In the genomic region with DNA sequence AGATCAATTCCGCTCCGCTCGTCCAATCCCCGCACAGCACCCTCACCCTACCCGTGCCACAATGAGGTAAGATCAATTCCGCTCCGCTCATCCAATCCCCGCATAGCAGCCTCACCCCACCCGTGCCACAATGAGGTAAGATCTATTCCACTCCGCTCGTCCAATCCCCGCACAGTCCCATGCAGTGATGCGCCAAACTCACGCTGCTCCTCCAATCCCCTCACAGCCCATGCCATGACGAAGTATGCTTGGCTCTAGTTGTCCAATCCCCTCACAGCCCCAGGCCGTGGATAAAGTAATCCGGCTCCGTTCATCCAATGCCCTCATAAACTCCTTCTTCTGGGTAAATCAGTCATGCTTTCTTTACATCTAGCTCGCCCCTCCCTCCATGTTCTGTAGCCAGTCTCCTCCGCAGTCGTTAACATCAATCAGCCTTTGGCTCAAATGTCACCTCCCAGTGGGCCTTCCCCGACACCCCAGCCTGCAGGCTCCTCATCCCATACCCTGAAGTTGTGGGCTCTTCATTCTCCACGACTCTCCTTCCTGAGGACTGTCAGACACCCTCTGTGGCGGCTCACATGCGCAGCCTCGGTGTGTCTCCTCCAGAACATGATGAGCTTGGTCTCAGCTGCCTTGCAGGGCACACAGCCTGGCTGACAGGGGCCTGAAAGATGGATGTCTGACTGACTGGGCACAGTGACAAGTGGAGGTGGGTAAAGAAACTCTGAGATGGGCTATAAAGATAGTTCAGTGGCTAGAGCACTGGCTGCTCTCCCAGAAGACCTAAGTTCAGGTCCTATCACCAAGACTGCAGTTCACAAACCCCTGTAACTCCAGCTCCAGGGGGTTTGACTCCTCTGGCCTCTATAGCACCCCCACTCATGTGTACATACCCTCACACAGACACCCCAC, we compare ENCODE assay signal across 10 mouse cellular contexts. TPM values are rescaled to one million over a fixed set of nuclear protein-coding genes. Genes with fewer than 3 reads are reported as not detected.
DNase-seq lines count a peak whose midpoint lies in the region; ATAC-seq and TF ChIP-seq lines count a peak whose summit lies in the region.
"Had no signal": no experiment of that assay in that cellular context is flagged by ENCODE, and none has a peak within 500 bp of the region (broad histone marks: within the 10 kb centered on the region; RNA-seq: fewer than 3 reads in every experiment).

No protein-coding gene starts in this region.

- peaks cover 4% of the 10 kb centered on the region; the same call in 1 of the 2 replicates for H3K9me3 ChIP-seq in forebrain, embryonic 10.5 days
- H3K9me3 ChIP-seq in forebrain, embryonic 14.5 days (replicated peaks; ENCODE audit: control insufficient read depth, low read length): no peaks in the 10 kb centered on the region
- no peaks in the 10 kb centered on the region for H3K9me3 ChIP-seq in ES-Bruce4 (replicated peaks; ENCODE audit: control insufficient read depth, insufficient read depth, low read length, poor library complexity, severe bottlenecking)
- no peaks in the 10 kb centered on the region for H3K9me3 ChIP-seq in forebrain, postnatal 0 days (ENCODE audit: low read length)
- no peaks in the 10 kb centered on the region for H3K9me3 ChIP-seq in midbrain, embryonic 14.5 days (ENCODE audit: control insufficient read depth, low read length)
- H3K9me3 ChIP-seq in intestine, embryonic 15.5 days: no peaks in the 10 kb centered on the region

- ATAC-seq in forebrain, embryonic 14.5 days: no peak
- peak; percentile 14; the same call in 1 of the 2 replicates for ATAC-seq in forebrain, postnatal 0 days
- ATAC-seq in midbrain, embryonic 14.5 days (ENCODE audit: low FRiP score, low TSS enrichment): peak; percentile 46; the same call in 1 of the 2 replicates
- no peak for ATAC-seq in intestine, embryonic 15.5 days

- H3K36me3 ChIP-seq in forebrain, embryonic 10.5 days (replicated peaks): peaks cover 53% of the 10 kb centered on the region
- 0 out of 2 replicates have a peak, but pooled peaks cover 3% of the 10 kb centered on the region for H3K36me3 ChIP-seq in forebrain, embryonic 14.5 days (ENCODE audit: control insufficient read depth, insufficient read depth, low read length)
- no peaks in the 10 kb centered on the region for H3K36me3 ChIP-seq in ES-Bruce4 (ENCODE audit: control insufficient read depth, insufficient read depth, low read length, poor library complexity, severe bottlenecking)
- H3K36me3 ChIP-seq in forebrain, postnatal 0 days (ENCODE audit: insufficient read depth): no peaks in the 10 kb centered on the region; the same call in 1 of the 2 replicates
- peaks cover 2% of the 10 kb centered on the region; the same call in 1 of the 2 replicates for H3K36me3 ChIP-seq in midbrain, embryonic 14.5 days (ENCODE audit: control insufficient read depth, insufficient read depth, low read length)
- H3K36me3 ChIP-seq in intestine, embryonic 15.5 days: no peaks in the 10 kb centered on the region; the same call in 1 of the 2 replicates

- H3K4me2 ChIP-seq in forebrain, embryonic 14.5 days (ENCODE audit: low read length): no peak overlapping the region
- H3K4me2 ChIP-seq in forebrain, postnatal 0 days (ENCODE audit: low read depth): no peak overlapping the region
- no peak overlapping the region for H3K4me2 ChIP-seq in midbrain, embryonic 14.5 days (ENCODE audit: low read length)
- no peak overlapping the region for H3K4me2 ChIP-seq in intestine, embryonic 15.5 days (replicated peaks)

- H3K9ac ChIP-seq in forebrain, embryonic 14.5 days (ENCODE audit: low read length): no peak overlapping the region
- H3K9ac ChIP-seq in ES-Bruce4 (ENCODE audit: low read depth, poor library complexity, severe bottlenecking): peak overlapping the region; percentile 36
- no peak overlapping the region for H3K9ac ChIP-seq in forebrain, postnatal 0 days
- H3K9ac ChIP-seq in midbrain, embryonic 14.5 days (replicated peaks; ENCODE audit: low read length): no peak overlapping the region
- no peak overlapping the region for H3K9ac ChIP-seq in intestine, embryonic 15.5 days

- H3K4me3 ChIP-seq in forebrain, embryonic 10.5 days: no peak overlapping the region
- H3K4me3 ChIP-seq in forebrain, embryonic 14.5 days (ENCODE audit: low read depth, low read length): no peak overlapping the region
- peak overlapping the region; percentile 82 for H3K4me3 ChIP-seq in ES-Bruce4 (ENCODE audit: low read depth, low read length)
- H3K4me3 ChIP-seq in forebrain, postnatal 0 days (ENCODE audit: low read depth, low read length): no peak overlapping the region
- no peak overlapping the region for H3K4me3 ChIP-seq in midbrain, embryonic 14.5 days (replicated peaks; ENCODE audit: low read depth, low read length)
- H3K4me3 ChIP-seq in intestine, embryonic 15.5 days (replicated peaks): no peak overlapping the region

- peak overlapping the region; percentile 70 for H3K27ac ChIP-seq in forebrain, embryonic 10.5 days
- H3K27ac ChIP-seq in forebrain, embryonic 14.5 days (ENCODE audit: low read depth, low read length): no peak overlapping the region
- H3K27ac ChIP-seq in ES-Bruce4 (ENCODE audit: insufficient read depth, low read length): peak overlapping the region; percentile 80
- no peak overlapping the region for H3K27ac ChIP-seq in forebrain, postnatal 0 days (ENCODE audit: low read depth, low read length)
- 0 out of 2 replicates have a peak overlapping the region, but pooled peaks have one; percentile 37 for H3K27ac ChIP-seq in midbrain, embryonic 14.5 days (replicated peaks; ENCODE audit: low read depth, low read length)
- no peak overlapping the region for H3K27ac ChIP-seq in intestine, embryonic 15.5 days

- TF ChIP-seq EP300 in ES-Bruce4 (IDR thresholded peaks at IDR 0.05; ENCODE audit: insufficient read depth, low read depth, low read length): no peak

- DNase-seq in forebrain, embryonic 10.5 days (ENCODE audit: extremely low spot score, low spot score): no peak
- no peak for DNase-seq in forebrain, embryonic 14.5 days (ENCODE audit: low spot score)
- no peak for DNase-seq in forebrain, postnatal 0 days
- DNase-seq in midbrain, embryonic 14.5 days: peak; percentile 38
- no peak for DNase-seq in urinary bladder, adult 2 months (ENCODE audit: low spot score)
- no peak for DNase-seq in kidney, adult 8-10 months
- DNase-seq: gastrocnemius, postnatal 25 days; kidney, postnatal 14 days had no signal

- H3K4me1 ChIP-seq in forebrain, embryonic 10.5 days: peaks cover 86% of the 10 kb centered on the region
- H3K4me1 ChIP-seq in forebrain, embryonic 14.5 days (ENCODE audit: control insufficient read depth, insufficient read depth, low read length): peaks cover 33% of the 10 kb centered on the region
- H3K4me1 ChIP-seq in ES-Bruce4 (ENCODE audit: control insufficient read depth, insufficient read depth, low read length): peaks cover 2% of the 10 kb centered on the region
- H3K4me1 ChIP-seq in forebrain, postnatal 0 days (ENCODE audit: insufficient read depth): peaks cover 29% of the 10 kb centered on the region
- H3K4me1 ChIP-seq in midbrain, embryonic 14.5 days (ENCODE audit: control insufficient read depth, insufficient read depth, low read length): peaks cover 44% of the 10 kb centered on the region
- peaks cover 52% of the 10 kb centered on the region for H3K4me1 ChIP-seq in intestine, embryonic 15.5 days (replicated peaks)

- WGBS in forebrain, embryonic 10.5 days: 90% methylated on average over 26 of the region's 26 CpGs
- WGBS in forebrain, embryonic 14.5 days: 81% methylated on average over 26 of the region's 26 CpGs
- 83% methylated on average over 26 of the region's 26 CpGs for WGBS in forebrain, postnatal 0 days
- 73% methylated on average over 26 of the region's 26 CpGs for WGBS in midbrain, embryonic 14.5 days
- WGBS in intestine, embryonic 15.5 days: 78% methylated on average over 26 of the region's 26 CpGs

- H3K27me3 ChIP-seq in forebrain, embryonic 10.5 days (ENCODE audit: poor library complexity, severe bottlenecking): no peaks in the 10 kb centered on the region
- no peaks in the 10 kb centered on the region for H3K27me3 ChIP-seq in forebrain, embryonic 14.5 days (replicated peaks; ENCODE audit: control insufficient read depth, insufficient read depth, low read length)
- H3K27me3 ChIP-seq in ES-Bruce4 (ENCODE audit: control insufficient read depth, insufficient read depth, low read length, poor library complexity, severe bottlenecking): no peaks in the 10 kb centered on the region
- no peaks in the 10 kb centered on the region for H3K27me3 ChIP-seq in forebrain, postnatal 0 days (ENCODE audit: insufficient read depth, low read length)
- no peaks in the 10 kb centered on the region for H3K27me3 ChIP-seq in midbrain, embryonic 14.5 days (ENCODE audit: control insufficient read depth, insufficient read depth, low read length)
- no peaks in the 10 kb centered on the region for H3K27me3 ChIP-seq in intestine, embryonic 15.5 days (replicated peaks)

- TF ChIP-seq CTCF in ES-Bruce4 (IDR thresholded peaks at IDR 0.05; ENCODE audit: low read depth, low read length): no peak
- TF ChIP-seq CTCF in forebrain, postnatal 0 days (IDR thresholded peaks at IDR 0.05; ENCODE audit: low read depth): no peak

- TF ChIP-seq POLR2A in ES-Bruce4 (IDR thresholded peaks at IDR 0.05; ENCODE audit: insufficient read depth, low read length): no peak

RNA-seq across cellular contexts. Expression of a gene that starts 36.9 kb away (rescaled TPM):
- 60.2 and 64.4 TPM in 2 replicates for polyA plus RNA-seq in forebrain, embryonic 10.5 days (2016; fragmentation: Nextera tagmentation; extraction: Ambion mirVana)
- polyA plus RNA-seq in forebrain, embryonic 14.5 days (2014; fragmentation: Nextera tagmentation; extraction: Ambion mirVana): 43.3 and 58.0 TPM in 2 replicates
- 231 and 237 TPM in 2 replicates for polyA plus RNA-seq in ES-Bruce4 (2011; ENCODE audit: insufficient read depth, insufficient read length, low read depth, missing spikeins)
- total RNA-seq in forebrain, postnatal 0 days (2014; rRNA removed): 51.4 and 63.5 TPM in 2 replicates
- polyA plus RNA-seq in forebrain, postnatal 0 days (2015; fragmentation: Nextera tagmentation; extraction: Ambion mirVana): 37.7 and 45.7 TPM in 2 replicates
- polyA plus RNA-seq in midbrain, embryonic 14.5 days (2014; fragmentation: Nextera tagmentation; extraction: Ambion mirVana): 64.4 and 67.8 TPM in 2 replicates
- polyA plus RNA-seq in intestine, embryonic 15.5 days (2015; fragmentation: Nextera tagmentation; extraction: Ambion mirVana): 64.7 and 66.2 TPM in 2 replicates
- 35.3 and 46.7 TPM in 2 replicates for polyA plus RNA-seq in urinary bladder, adult 2 months (2012; rRNA removed)

Comparison
In these comparisons a context has a peak if more than half of its experiments do, and no peak if none do; other contexts are left out.
1. H3K27ac ChIP-seq: peak in forebrain, embryonic 10.5 days (single experiment), ES-Bruce4 (single experiment) and midbrain, embryonic 14.5 days (single experiment); none in forebrain, embryonic 14.5 days (single experiment), forebrain, postnatal 0 days (single experiment) and intestine, embryonic 15.5 days (single experiment).
2. ATAC-seq: peak in forebrain, postnatal 0 days (single experiment) and midbrain, embryonic 14.5 days (single experiment); none in forebrain, embryonic 14.5 days (single experiment) and intestine, embryonic 15.5 days (single experiment).